Mouse (Mus musculus): ENCODE results near the gene Arhgap27. TPM values are rescaled to one million over a fixed set of nuclear protein-coding genes. Genes with fewer than 3 reads are reported as not detected.

The Arhgap27 gene
- polyA plus RNA-seq, 1 experiment: 16.6 TPM

DNA sequence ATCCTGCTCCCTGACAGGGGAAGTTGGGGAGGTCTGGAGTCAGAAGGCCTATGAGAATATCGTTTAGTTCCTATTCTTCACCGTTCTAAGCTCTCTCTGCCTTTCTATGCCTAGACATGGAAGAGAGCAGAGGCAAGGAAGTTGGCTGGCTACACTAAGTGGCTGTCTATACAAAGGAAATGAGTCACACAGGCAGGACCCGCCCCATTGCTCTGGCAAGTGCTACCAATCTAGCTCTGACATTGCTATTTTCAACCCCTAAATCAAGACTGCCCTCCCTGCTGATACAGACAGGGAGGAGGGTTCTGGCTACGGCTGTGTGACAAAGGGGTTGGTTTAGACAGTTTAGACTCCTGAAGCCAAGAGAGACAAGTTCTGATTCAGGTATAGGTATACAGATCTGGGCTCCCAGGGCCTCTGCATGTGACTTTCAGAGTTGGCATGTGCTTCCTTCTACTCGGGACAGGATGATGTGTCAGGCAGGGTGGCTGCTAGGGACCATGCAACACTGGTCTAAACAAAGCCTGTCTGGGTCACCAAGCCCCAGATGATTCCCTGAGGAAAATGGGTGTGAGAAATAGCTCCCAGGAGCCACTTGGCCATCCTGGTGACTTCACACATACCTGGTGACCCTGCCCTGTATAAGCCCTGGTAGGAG, 18.6 kb upstream of the Arhgap27 start:
- peak in 1 of 2 experiments; percentile 70 for DNase-seq (ENCODE audit: extremely low spot score in 1 of 2, low spot score in 1 of 2)

DNA sequence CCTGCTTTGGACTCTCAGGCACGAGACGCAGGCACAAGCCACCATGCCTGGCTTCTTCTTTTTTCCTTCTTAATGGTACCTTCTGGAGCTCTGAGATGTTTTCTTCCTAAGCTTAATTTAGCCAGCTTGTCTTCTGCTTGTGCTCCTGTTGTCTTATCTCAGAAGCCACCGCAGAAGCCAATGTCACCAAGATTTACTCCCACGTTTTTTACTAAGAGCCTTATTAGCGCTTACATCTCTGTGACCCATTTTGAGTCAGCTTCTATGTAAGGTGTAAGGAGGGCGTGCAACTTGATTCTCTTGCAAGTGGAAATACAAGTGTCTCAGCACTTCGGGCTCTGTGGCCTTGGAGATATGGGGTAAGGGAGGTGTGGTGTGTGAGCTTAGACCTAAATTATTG, 18.0 kb upstream of the Arhgap27 start:
- no peak for DNase-seq (ENCODE audit: extremely low spot score in 1 of 2, low spot score in 1 of 2)

DNA sequence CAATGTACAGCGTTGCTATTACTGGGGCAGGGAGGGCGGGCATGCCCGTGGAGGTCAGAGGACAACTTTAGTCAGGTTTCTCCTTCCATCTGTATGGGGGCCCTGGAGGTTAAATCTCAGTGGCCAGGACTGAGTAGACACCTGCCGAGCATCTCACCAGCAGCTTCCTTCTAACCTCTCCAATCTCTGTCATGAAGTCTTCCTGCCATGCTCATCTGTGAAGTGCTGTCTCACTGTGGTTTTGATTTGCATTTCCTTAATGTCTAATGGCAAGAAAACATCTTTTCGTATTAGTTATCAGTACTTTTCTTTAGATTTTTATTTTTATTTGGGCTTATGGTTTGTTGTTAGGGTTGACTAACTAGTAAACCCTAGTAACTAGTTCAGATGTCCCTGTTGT, 17.0 kb upstream of the Arhgap27 start:
- DNase-seq (ENCODE audit: extremely low spot score in 1 of 2, low spot score in 1 of 2): no peak

DNA sequence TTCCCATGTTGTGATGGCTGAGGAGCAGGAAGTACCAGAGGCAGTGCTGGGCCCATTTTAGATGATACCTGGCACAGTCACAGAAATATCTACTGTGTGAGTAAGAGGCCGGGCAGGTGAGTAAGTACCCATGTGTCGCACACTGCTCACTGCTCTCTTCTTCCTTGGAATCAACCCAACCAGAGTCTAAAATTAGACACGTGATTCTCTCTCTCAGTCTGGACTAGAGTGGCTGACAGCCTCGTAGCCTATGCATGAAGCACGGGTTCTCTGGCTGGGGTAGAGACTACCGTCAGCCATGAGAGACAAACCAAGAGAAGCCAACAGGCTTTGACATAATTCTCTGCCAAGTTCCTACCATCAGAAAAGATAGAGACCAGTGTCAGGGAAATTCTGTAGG, 14.8 kb upstream of the Arhgap27 start:
- DNase-seq (ENCODE audit: extremely low spot score in 1 of 2, low spot score in 1 of 2): no peak

DNA sequence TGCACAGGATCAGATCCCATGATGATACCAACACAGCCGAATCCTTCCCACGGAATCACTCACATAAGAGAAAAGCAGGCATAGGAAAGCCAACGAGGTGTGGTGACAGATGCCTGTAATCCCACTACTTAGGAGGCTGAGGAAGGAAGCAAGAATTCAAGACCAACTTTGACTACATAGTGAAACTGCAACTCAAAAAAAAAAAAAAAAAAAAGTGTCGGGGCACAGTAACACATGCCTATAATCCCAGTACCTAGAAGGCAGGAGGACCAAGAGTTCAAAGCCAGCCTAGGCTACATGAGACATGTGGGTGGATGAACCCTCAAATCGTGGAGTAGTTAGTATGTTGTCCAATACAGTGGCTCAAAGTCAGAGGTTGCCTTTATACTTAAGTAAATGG, 12.3 kb upstream of the Arhgap27 start:
- DNase-seq (ENCODE audit: extremely low spot score in 1 of 2, low spot score in 1 of 2): no peak

DNA sequence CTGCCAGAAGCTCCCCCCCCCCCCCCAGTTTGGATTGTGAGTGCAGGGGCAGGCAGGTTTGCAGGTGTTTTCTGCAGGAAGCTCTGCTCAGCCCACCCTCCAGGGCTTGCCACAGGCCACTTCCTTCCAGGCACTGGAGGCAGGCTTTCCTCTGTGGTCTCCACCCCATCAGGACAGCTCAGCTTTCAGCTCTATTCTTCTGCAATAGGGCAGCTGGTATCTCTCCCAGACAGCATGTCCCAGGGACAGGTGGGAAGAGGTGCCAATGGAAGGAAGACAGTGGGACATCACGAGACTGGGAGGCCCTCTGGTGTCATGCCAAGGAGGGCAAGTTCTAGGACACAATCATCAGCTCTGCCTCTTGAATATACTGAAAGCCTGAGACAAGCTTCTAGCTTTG, 11.8 kb upstream of the Arhgap27 start:
- DNase-seq (ENCODE audit: extremely low spot score in 1 of 2, low spot score in 1 of 2): no peak

DNA sequence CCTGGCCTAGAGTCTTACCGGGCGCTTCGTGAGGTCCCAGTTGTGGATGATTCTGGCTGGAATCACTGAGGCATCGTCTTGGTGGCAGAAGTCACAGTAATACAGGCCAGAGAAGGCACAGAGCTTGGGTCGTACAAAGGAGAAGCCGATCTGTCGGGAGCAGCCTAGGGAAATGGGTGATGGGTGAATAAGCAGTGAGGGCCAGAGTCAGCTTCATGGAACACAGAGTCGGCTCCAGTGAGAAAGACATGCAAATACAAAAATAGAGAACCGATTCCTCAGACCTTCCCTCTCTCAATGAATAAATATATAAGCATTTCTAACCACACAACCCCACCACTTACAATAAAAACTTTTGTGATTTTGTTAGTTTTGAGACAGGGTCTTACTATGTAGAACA, 10.4 kb upstream of the Arhgap27 start:
- no peak for DNase-seq (ENCODE audit: extremely low spot score in 1 of 2, low spot score in 1 of 2)

DNA sequence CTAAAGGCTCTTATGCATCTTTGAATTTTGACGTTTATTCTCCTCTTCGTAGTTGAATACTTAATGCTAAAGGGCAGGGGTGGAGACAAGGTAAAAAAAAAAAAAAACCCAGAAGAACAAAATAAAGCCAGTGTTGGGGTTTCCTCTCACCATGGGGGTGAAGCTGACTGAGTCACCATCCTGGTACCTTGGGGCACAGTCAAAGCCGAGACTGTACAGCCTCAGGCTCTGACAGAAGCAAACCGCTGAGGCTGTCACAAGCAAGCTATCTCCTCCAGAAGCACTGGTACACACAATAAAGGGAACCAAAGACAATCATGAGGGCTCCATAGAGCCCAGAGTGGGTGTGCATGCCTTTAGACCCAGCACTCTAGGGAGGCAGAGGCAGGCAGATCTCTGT, 9.1 kb upstream of the Arhgap27 start:
- no peak for DNase-seq (ENCODE audit: extremely low spot score in 1 of 2, low spot score in 1 of 2)

DNA sequence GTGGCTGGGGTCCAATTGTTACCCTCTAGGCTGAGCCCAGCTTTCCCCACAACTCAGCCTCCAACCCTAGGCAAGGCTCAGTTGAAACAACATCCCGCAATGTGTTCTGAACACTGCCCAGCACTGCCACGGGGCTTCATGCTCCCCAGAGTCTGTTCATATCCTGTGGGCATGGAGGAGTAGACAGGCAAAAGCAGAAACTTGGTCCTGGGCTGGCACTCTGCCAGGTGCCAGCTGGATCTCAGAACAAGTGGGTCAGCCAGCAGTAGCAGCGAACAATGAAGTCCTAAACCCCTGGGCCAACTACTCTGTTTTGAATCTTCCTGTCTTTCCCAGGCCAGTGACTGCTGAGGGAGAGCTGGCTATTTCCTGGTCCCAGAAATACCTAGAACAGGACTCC, 8.6 kb upstream of the Arhgap27 start:
- DNase-seq (ENCODE audit: extremely low spot score in 1 of 2, low spot score in 1 of 2): no peak

DNA sequence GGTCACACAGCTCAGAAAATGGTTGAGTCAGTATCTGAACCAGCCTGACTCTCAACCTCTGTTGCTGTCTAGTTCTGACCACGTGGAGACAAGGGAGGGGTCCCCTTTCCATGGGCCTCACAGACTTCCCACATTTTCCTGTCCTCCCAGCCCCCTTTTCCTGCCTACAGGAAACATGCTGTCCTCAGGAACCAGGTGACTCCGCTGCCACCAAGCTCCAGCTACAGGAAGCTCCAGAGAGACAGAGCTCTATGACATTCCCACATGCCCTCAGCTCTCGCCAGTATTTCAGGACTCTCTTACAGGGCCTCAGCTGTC, 7.7 kb upstream of the Arhgap27 start:
- no peak for DNase-seq (ENCODE audit: extremely low spot score in 1 of 2, low spot score in 1 of 2)

DNA sequence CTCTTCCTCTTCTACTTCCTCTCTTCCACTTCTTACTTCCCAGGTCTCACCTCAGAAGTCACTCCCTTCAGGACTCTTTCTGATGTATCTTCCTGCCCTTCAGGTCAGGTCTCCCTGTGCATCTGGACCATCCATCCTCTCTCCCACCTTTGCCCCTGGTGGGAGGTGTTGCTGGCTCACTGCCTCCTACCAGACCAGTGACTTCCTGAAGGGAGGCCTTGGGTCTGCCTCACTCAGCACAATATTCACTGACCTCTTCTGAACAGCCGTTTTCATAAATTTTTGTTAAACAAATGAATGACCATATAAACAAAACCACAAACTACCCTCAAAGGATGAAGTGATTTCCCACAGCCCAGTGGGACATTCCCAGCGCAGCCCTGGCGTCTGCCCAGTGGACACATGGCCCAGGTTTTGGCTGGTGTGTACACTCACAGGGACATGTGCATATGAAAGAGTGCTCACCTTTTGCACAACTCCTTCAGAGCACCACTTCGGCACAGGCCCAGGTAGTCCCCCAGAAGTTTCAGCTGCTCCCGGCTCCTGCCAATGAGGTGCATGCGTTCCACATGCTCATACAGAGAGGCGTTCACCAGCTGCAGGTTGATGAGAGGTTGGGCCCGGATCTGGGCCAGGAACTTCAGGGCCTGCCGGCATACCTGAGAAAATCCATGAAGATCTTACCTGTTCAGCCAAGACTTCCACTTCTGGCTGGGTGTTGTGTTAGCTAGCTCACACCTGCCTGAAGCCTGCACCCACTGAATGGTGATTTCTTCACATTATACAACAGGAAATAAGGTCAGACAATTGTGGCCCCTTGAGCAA, 7.1 kb upstream of the Arhgap27 start:
- DNase-seq (ENCODE audit: extremely low spot score in 1 of 2, low spot score in 1 of 2): no peak

DNA sequence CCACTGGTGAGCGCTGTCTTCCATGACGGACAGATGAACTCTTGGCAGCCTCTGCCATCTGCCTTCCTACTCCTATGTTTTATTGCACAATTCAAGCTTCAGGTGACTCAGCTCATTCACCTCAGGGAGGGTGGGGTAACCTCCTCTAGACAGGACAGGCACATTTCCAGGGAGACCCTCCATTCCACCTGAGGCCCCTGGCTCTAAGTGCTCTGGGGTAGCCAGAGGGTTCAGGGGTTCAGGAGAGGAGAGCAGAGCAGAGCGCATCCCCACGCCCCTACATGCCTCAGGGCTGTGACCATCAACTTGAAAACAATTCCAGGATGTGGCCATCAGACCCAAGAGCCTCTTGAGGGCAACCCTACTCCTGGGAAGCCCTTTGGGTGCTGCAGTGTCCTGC, 2.0 kb upstream of the Arhgap27 start:
- no peak for DNase-seq (ENCODE audit: extremely low spot score in 1 of 2, low spot score in 1 of 2)

DNA sequence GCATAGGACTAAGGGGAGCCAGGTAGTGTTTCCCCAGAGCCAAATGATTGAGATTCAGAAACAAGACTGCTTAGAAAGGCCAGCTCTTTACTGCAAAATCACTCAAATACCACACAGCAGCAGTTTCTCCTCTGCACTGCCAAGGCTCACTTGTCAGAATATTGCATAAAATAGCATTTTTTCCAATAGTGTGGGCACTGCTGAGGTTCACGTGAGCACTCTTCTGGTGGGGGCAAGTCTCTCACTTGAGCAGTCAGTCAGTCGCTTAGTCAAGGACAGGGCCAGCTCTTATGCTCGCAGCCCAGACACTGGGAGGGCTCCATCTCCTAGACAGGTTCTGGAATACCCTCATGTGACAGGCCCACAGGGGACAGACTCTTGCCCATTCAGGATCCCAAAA, 1.5 kb upstream of the Arhgap27 start:
- peak in 1 of 2 experiments; percentile 46 for DNase-seq (ENCODE audit: extremely low spot score in 1 of 2, low spot score in 1 of 2)

DNA sequence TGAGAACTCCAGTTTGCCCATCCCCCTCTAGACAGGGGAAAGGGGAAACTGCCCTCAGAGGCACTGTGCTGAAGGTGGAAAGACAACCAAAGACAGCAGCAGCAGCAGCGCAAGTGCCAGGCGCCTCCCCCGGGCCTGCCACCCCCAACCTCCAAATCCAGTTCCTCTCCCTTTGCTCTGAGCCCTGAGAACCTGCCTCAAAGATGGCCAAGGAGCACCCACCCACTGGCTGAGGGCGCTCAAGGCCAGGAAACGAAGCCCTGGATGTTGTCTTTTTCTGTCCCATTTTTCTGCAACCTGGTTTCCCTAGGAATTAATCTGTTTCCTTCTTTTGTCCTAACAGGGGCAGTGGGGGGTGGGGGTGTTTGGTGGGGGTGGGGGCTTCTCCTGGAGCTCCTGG, 843 bp upstream of the Arhgap27 start:
- DNase-seq (ENCODE audit: extremely low spot score in 1 of 2, low spot score in 1 of 2): no peak

DNA sequence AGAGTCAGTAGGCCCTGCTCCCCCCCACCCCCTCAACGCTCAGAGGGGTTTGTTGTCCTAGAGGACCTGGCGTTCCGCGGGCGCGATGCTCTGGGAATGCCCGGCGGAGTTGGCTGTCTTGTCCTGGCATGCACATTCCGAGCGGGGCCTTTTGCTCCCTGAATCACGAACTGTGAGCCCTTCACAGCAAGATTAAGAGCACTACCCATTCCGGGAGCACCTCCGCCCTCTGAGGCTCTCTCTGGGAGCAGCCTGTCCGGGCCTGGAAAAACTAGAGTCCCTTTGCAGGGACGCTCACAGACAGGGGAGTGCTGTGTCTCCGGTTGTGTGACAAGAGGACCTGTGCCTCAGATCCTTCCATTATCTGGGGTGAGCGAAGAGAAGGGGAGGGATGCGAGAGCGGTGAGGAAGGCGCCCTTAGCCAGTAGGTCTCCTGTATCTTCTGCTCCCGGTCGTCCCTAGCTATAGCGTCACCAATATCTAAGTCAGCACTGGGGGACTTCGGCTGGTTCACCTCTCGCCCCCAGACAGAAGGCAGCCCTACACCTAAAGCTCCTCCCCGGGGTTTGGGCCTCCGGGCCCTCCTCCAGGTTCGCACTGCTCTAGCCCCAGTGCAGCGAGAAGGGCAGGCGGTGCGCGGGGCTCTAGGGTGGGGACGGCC, 841 bp downstream of the Arhgap27 start:
- no peak for DNase-seq (ENCODE audit: extremely low spot score in 1 of 2, low spot score in 1 of 2)

DNA sequence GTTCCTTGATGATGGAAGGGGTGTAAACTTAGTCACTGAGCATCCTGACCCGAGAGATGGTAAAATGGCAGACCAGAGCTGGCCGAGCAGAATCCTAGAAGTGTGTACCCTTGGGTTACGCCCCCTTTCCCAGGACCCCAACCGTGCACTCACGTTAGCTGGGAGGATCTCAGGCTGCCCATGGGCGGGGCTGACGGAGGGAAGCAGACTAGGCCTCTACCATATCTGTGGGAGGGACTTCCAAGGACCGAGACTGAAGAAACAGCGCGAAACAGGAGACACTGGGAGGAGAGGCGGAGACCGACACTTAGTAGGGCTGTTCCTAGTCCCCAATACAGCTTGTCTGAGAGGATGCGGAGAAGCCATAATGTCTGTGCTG, 1.4 kb downstream of the Arhgap27 start:
- DNase-seq (ENCODE audit: extremely low spot score in 1 of 2, low spot score in 1 of 2): no peak

DNA sequence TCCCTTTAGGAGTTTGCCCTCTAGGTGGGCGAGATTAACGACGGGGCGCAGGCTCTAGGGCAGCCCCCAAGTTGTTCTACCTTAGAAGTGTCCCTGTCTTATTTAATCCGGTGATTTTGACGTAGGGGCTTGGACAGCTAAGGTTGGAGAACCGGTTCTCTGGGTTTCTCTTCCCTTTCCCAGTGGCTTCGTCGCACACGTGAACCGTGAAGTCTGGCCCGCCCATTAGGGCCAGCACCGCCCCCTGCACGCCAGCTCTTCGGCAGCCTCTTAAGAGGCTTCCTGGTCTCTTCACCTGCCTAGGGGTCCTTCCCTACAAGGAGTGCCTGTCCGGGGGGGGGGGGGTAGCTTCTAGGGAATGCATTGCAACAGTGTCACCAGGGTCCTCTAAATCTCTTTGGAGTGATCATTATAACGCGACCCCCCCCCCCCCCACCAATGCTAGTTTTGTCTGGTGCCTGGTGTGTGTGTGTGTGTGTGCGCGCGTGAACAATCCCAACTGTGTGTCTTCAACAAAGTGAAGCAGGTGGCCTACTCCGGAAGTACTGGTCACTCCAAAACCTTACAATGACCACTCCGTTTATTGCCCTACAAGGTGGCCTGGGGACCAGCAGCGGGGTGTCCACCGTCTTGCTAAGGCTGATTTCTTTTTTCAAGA, 2.0 kb downstream of the Arhgap27 start:
- no peak for DNase-seq (ENCODE audit: extremely low spot score in 1 of 2, low spot score in 1 of 2)

DNA sequence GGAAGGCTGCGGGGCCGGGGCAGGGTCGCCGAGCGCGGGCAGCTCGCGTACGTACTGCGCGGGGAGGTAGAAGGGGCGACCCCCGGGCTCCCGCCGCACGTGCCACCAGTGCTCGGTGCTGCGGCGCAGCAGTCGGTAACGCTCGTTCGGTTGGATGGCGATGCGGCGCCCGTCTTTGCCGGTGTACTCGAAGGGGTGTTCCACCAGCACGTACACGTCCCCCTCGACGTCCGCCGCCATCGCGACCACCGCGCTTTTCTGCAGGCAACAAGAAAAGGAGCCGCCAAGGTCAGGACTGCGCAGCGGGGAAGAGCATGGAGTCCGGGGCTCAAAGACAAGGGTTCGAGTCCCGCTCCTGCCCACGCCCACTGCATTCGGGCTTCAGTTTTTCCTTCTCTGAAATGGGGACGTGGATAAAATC, 2.8 kb downstream of the Arhgap27 start:
- DNase-seq (ENCODE audit: extremely low spot score in 1 of 2, low spot score in 1 of 2): no peak

DNA sequence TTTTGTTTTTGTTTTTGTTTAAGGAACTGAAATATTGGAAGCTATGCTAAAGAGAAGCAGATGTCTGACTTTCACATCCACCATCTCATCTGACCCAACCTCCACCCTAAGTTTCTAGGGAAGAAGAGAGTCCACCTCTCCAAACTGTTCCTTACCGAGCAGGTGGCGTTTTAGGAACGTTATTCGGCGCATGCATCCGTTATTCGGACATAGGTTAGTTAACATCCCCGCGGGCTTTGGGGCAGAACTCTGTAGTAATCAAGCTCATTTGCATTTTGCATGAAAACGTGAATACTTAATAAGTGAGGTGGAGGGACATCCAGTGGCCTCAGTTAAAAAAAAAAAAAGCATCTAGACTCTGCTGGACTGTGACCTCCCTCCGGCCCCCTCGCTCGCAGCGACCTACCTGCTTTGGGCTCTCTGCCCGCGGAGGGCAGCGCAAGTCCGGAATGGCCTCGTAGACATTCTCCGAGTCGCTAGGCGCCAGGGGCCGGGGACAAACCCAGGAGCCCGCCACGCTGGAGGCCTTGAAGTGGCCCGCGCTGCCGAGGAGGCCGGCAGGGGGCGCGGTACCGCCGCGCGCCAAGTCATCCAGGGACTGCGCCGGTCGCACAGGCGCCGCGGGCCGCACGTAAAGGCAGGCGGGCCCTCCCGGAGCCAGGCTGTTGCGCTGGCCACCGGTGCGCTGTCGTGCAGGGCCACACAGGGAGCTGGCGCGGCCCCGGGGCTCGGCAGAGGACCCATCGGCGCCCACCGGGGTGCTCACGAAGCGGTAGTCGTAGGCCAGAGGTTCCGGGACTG, 3.5 kb downstream of the Arhgap27 start:
- peak in 1 of 2 experiments; percentile 84 for DNase-seq (ENCODE audit: extremely low spot score in 1 of 2, low spot score in 1 of 2)

DNA sequence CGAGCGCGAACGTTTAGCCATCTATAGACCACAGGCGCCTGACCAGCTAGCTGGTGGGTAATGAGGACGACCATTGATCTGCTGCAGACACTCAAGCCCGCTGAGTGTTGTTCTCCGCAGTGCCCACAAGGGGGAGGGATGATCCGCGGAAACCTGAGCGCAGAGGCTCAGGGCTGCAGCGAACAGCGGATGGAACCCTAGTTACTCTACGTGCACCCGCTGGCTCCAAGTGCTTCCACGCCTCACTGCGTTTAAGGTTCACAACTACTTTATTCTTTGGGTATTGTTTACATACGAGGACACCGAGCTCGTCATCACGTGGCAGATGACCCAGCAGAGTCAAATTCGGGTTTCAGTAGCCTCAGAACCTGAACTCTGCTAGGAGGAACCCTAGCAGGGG, 4.4 kb downstream of the Arhgap27 start:
- peak in 1 of 2 experiments; percentile 76 for DNase-seq (ENCODE audit: extremely low spot score in 1 of 2, low spot score in 1 of 2)

DNA sequence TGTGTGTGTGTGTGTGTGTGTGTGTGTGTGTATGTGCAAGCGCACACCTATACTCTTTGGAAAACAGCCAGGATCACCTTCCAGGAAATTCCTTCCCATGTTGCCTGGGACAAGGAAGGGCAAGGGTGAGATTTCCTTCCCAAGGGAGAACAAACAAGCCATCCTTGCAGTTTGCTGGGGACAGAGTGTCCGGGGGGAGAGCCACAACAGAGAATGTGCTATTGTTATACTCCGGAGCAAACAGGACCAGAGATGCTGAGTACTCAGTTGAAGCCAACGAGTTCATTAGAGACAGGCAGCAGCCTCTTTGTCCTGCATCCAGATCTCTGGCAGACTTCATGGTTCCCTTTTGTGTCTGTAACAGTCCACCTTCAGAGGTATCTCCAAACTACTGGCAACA, 5.2 kb downstream of the Arhgap27 start:
- DNase-seq (ENCODE audit: extremely low spot score in 1 of 2, low spot score in 1 of 2): no peak
